Mouse (Mus musculus) hindlimb bud, embryonic 11.5 days (tissue): ENCODE results near the gene Gpr160.

ENCODE experiments used
- DNase-seq: peaks from one replicate; pipeline ENCODE4 v3.0.0-alpha.2; 2012; ENCODE audit warnings: low read depth, low spot score; ENCODE audit errors: extremely low spot score

The Gpr160 gene

DNA sequence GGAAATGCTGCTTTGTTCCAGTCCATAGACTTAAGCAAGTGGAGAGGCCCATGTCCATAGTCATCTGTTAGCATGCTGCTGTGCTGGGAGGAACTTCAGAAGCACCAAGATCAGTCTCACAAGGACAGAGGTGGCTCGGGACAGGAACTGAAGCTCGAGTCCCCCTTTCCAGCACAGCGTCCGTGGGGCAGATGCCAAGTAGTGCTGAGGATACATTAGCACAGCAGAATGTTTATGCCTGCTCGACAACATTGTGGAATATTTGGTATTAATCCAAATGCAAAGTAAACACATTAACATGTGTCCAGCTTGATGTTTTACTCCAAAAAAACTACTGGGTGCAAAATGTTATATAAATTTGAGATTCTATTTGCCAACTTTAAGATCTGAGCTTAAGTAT is 41.0 kb downstream of the Gpr160 start:
- DNase-seq, result no peak

DNA sequence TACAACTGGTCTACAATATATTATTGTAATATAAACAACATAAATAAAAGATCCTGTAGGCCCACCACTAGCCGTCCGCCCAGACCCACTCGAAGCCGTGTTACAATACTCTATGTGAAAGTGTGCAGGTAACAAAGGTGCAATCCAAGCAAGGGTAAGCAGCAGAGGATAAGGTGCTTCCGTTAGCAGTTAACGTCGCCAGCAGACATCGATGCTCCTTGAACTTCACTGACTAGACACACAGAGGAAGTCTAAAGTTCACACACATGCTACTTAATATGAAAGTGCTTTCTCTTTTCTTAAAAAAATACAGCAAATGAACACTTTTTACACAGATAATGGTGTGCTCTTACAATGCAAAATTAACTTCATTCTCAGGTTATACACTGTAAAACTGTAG is 43.7 kb downstream of the Gpr160 start:
- no peak for DNase-seq

DNA sequence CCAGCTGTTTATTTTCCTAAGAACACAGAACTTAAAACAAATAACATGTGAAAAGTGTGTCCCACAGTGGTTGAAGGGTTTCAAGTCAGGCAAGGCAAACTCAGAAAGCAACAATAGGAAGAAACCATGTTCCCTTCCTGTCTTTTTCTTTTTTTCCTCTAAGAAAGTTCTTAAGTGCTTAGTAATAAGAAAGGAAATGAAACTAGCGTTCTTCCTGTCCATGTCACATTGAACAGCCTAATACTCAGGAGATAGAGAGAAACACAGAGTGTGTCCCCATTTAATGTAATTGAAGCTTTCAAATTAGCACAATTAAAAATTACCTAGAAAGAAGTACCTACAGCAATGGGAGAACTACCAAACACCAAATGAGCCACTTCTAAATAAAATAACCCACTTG is 48.9 kb downstream of the Gpr160 start:
- no peak for DNase-seq

DNA sequence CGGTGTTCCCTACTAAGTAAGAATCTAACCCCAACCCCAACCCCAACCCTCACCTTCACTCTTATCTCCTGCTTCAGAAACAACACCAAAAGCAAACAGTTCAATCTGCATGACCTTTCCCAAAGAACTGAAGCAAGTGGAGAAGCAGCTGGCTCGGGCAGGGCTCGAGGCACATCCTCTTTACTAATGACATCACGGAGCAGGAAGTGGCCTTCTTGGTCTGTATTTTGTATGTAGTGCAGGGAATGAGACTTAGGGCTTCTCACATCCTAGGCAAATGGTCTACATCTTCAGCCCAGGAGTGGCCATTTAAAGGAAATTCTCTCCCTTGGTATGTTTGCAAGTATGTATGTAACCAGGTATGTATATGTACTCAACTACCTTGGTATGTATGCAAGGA is 61.4 kb downstream of the Gpr160 start:
- no peak for DNase-seq

DNA sequence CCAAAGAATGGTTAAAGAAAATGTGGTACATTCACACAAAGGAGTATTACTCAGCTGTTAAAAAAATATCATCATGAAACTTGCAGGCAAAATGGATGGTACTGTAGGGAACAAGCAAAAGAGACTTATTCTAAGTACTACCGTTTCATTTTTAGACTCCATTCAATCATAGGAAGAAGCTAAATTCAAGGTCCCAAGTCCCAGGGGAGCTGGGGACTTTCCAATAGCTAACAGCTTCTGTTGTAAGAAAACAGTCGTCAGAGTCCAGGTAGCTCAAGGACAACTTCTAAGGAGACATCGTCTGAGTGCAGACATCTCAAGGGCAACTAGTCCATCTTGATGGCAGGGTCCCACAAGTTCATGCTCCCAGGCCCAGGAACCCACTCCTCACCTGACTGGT is 71.9 kb downstream of the Gpr160 start:
- DNase-seq, result no peak

DNA sequence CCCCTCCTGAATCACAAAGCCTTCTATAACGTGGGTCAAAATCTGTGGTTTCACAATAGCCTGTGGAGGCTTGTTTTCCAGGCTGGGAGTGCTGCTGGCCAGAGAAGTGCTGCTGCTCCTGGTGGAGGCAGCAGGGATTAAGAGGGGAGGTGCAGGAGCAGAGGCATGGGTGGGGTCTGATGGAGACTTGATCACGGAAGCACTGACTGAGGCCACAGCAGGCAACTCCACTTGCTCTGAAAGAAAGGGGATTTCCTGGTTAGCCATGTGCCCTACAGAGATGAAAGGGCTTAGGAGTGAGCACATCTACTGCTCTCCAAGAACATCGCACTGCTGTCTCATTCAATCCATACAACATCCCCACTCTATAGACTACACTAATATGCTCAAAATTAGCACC is 74.1 kb downstream of the Gpr160 start:
- DNase-seq, result no peak

DNA sequence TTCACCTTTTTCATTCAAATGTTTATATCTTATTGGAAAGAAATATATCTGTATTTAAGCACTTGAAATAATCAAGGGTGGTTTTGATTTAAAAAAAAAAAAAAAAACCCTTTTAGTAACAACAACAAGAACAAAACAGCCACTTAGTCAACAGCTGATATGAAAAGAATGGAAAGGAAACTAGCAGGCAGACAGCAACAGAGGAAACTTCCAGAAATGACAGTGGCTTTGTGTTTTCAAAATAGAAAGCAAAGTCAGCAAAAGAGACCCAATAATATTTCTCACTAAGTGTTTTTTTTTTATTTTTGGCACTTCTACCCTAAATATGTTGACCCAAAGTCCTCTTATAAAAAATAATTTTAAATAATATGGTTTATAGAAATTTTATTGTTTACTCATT is 78.6 kb downstream of the Gpr160 start:
- no peak for DNase-seq
